Mouse (Mus musculus): ENCODE measurements around the gene Stat5b. TPM values are rescaled to one million over a fixed set of nuclear protein-coding genes. Genes with fewer than 3 reads are reported as not detected.

Gene Stat5b
- polyA plus RNA-seq, 1 experiment from 2014 or later, result 20.5 TPM

DNA sequence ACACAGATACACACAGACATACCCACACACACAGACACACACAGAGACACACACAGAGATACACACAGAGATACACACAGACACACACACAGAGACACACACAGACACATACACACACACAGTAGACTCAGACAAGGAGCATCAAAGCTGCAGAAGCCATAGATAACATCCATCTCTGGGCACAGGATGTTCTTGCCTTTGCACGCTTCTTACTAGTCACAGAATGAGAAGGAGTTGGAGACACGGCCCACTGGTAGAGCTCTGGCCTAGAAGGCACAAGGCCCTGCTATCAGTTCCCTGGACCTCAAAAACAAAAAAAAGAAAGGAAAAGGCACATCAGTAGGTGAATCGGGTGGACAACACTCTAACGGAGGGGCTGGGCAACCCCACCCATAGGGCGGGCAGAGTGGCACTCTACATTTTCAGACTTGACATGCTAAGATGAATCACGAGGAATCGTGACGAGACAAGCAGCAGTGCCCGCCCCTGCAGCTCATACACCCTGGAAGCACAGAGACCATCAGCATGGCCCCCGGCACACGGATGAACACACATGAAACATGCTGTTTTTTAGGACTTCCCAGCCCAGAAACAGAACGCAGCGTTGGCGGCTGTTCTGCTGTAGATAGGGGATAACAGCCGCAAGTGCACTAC, 32.0 kb downstream of the Stat5b start:
- Histone ChIP-seq H3K27ac (no peak overlapping the region), H3K4me2 (no peak overlapping the region), H3K4me3 (no peak overlapping the region), H3K27me3 (replicated peaks) (no peaks in the 10 kb centered on the region), H3K9me3 (no peaks in the 10 kb centered on the region), H3K36me3 (replicated peaks) (no peaks in the 10 kb centered on the region), H3K4me1 (no peaks in the 10 kb centered on the region), H3K9ac (no peak overlapping the region)
- no peak for ATAC-seq (replicated peaks)
- WGBS, result 93% methylated on average over 15 of the region's 15 CpGs

DNA sequence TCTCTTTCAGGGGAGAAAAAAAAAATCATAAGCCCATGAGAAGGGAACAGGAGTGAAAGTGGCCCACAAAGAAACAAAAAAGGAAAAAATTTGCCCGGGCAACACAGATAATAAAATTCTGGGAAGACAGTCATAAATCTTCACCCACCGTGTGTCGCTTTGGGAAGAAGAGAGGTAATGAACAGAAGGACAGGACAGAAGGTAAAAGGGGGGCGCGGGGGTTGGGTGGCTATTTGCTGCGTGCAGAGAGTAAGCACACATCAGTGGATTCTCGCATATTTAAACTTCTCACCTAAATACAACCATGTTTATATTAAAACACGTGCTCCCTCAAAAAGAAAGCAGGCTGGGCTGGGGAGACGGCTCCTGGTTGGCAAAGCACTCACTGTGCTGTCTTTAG, 33.2 kb downstream of the Stat5b start:
- Histone ChIP-seq H3K36me3 (replicated peaks) (no peaks in the 10 kb centered on the region), H3K27ac (no peak overlapping the region), H3K4me1 (no peaks in the 10 kb centered on the region), H3K27me3 (replicated peaks) (no peaks in the 10 kb centered on the region), H3K4me2 (no peak overlapping the region), H3K9me3 (no peaks in the 10 kb centered on the region), H3K4me3 (no peak overlapping the region), H3K9ac (no peak overlapping the region)
- 83% methylated on average over 9 of the region's 9 CpGs for WGBS
- no peak for ATAC-seq (replicated peaks)

DNA sequence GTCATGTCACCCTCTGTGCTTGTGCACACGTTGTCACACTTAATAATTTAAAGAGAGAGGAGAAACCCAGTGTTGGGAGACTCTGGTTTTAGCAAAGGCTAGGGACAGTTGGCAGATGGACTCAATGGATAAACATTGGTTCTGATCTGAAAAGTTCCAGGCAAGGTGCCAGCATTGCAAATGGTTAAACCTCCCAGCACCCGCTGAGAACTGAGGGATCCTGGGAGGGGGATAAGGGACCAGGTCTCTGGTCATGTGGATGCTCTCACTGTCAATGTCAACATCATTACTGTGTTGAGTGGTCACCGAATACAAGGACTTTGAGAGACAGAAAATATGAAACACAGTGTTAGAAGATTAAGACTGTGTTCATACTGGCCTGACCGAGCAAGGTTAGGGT, 33.7 kb downstream of the Stat5b start:
- no peaks in the 10 kb centered on the region for H3K36me3 ChIP-seq (replicated peaks)
- no peak overlapping the region for H3K4me3 ChIP-seq
- WGBS, result 71% methylated on average over 4 of the region's 4 CpGs
- no peak for ATAC-seq (replicated peaks)
- no peak overlapping the region for H3K27ac ChIP-seq
- H3K27me3 ChIP-seq (replicated peaks), result no peaks in the 10 kb centered on the region
- no peaks in the 10 kb centered on the region for H3K4me1 ChIP-seq
- no peak overlapping the region for H3K4me2 ChIP-seq
- H3K9me3 ChIP-seq, result no peaks in the 10 kb centered on the region
- no peak overlapping the region for H3K9ac ChIP-seq

DNA sequence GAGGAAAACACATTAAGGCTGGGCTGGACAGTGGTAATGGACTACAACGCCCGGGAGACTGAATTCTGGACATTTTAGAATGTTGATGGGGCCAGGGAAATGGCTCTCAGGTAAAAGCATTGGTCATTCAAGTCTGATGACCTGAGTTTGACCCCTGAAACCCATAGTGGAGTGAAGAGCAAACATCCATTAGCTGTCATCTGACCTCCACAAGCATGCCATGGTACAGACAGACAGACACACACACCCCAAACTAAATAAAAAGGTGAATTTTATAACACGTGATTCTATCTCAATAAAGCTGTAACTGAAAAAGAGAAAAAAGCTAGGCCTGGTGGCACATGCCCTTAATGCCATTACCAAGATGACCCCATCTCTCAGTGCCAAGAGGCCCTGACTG, 34.2 kb downstream of the Stat5b start:
- Histone ChIP-seq H3K4me1 (no peaks in the 10 kb centered on the region), H3K27ac (no peak overlapping the region), H3K27me3 (replicated peaks) (no peaks in the 10 kb centered on the region), H3K4me3 (no peak overlapping the region), H3K4me2 (no peak overlapping the region), H3K36me3 (replicated peaks) (no peaks in the 10 kb centered on the region), H3K9me3 (no peaks in the 10 kb centered on the region), H3K9ac (no peak overlapping the region)
- WGBS, result 93% methylated on average over 3 of the region's 3 CpGs
- no peak for ATAC-seq (replicated peaks)

DNA sequence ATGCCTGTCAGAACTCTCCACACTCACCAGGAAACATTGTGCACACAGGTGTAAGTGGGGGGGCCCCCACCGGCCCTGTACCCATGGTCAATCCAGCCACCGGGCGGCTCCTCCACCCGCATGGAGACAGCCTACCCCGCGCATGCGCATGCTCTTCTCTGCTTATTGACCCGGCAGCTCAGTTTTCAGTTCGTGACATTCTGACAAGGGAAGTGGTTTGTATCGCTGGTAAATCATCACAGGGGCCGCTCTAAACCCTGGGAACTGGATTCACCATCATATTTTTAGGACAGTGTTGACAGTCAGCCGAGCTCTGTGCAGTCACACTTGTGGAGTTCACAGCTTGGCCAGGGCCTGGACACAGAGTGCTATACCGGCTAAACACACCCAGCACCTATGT, 36.0 kb downstream of the Stat5b start:
- Histone ChIP-seq H3K4me3 (no peak overlapping the region), H3K27ac (no peak overlapping the region), H3K27me3 (replicated peaks) (no peaks in the 10 kb centered on the region), H3K4me1 (no peaks in the 10 kb centered on the region), H3K9me3 (no peaks in the 10 kb centered on the region), H3K9ac (no peak overlapping the region), H3K36me3 (replicated peaks) (no peaks in the 10 kb centered on the region), H3K4me2 (no peak overlapping the region)
- 71% methylated on average over 13 of the region's 13 CpGs for WGBS
- no peak for ATAC-seq (replicated peaks)

DNA sequence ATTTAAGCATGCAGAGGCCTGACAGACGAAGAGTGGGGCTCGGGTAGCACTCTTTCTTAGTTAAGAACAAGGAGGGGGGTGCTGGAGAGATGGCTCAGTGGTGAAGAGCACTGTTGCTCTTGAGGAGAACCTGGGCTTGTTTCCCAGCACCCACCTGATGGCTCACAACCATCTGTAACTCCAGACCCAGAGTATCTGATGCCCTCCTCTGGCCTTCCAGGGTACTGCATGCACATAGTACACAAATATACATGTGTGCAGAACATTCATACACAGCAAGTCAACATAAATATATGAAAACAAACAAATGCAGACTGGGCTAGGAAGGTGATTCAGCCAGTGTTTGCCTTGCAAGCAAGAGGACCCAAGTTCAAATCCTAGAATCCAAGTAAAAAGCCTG, 39.4 kb downstream of the Stat5b start:
- ATAC-seq (replicated peaks), result no peak
- no peak overlapping the region for H3K4me2 ChIP-seq
- H3K4me3 ChIP-seq, result no peak overlapping the region
- 94% methylated on average over 2 of the region's 2 CpGs for WGBS
- no peaks in the 10 kb centered on the region for H3K27me3 ChIP-seq (replicated peaks)
- H3K9me3 ChIP-seq, result no peaks in the 10 kb centered on the region
- no peak overlapping the region for H3K9ac ChIP-seq
- no peaks in the 10 kb centered on the region for H3K4me1 ChIP-seq
- H3K27ac ChIP-seq, result no peak overlapping the region
- no peaks in the 10 kb centered on the region for H3K36me3 ChIP-seq (replicated peaks)

DNA sequence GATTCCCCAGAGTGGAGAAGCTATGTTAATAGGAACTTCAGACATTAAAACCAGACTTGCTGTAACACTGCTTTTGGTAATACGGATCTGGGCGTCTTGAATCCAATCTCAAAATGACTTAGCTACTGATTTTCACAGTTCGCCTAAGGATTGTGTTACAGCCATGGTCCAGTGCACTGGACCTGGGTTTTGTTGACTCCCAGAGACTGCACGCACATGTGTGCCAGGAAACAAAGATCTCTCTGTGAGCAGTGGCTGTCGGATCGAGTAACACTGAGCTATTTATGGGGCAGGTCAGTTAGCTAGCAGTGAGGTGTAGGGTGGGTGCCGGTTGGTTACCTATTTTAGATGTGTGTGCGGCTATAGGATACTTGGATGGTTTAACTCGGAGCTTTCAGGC, 40.0 kb downstream of the Stat5b start:
- Histone ChIP-seq H3K4me1 (no peaks in the 10 kb centered on the region), H3K4me3 (no peak overlapping the region), H3K9me3 (no peaks in the 10 kb centered on the region), H3K9ac (no peak overlapping the region), H3K27ac (no peak overlapping the region), H3K36me3 (replicated peaks) (no peaks in the 10 kb centered on the region), H3K4me2 (no peak overlapping the region), H3K27me3 (replicated peaks) (no peaks in the 10 kb centered on the region)
- 89% methylated on average over 9 of the region's 9 CpGs for WGBS
- ATAC-seq (replicated peaks), result no peak

DNA sequence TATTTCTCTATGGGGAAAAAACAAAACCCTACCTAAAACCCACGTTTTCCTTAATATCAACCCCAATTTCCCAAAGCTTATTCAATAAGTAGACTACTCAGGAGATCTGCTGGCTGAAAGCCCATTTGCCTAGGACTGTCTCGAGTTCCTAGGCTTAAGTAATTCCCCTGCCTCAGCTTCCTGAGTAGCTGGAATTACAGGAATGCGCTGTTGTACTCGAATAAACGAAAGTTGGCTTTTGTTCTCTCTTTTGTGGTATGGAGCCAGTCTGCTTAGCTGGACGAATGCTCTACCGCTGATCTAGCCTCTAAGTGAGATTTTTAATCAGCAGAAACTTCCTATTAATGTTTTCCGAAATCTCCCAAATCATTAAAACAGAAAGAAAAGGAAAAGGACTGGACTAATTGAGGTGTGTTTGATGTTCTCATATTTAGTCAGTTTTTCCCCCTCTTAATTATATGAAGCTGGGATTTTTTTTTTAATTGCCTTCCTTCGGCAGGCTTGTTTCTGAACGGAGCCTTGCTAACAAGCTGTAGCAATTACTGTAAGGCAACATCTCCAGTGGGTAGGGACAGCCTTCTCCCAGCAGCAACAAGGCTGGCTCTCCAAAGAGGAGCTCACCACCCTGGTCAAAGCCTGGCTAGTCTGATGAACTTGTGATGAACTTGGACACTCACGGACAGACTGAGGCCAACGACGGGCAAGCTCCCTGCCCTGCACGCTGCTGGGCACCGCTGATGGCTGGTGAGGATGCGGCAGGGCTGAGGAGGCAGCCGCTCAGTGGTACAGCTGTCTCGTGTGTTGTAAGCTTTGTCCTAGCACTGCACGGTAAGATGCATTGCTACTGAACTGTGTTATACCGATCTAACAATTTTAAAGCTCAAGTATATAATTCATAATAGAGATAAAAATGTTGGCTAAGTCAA, 43.9 kb downstream of the Stat5b start:
- WGBS, result 67% methylated on average over 20 of the region's 20 CpGs
- no peak overlapping the region for H3K27ac ChIP-seq
- no peak overlapping the region for H3K4me3 ChIP-seq

DNA sequence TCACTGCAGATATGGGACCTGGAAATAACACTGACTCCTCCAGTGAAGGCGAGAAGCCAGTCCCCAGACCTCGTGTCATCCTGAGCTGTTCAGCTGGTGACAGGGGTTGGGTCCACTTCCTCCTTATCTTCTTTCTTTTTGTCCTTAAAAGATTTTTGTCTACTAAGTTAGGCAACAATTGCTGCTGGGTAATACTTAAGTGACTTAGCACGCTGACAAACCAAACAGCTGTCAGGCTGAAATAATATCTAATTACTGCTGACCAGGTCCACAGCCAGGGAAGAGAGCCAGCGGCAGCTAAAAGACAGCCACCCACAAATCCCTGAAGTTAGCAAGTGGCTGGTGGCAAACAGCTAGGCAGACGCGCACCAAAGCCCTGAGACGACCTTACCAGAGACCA, 45.0 kb downstream of the Stat5b start:
- Histone ChIP-seq H3K4me1 (no peaks in the 10 kb centered on the region), H3K4me3 (no peak overlapping the region), H3K9me3 (no peaks in the 10 kb centered on the region), H3K27me3 (replicated peaks) (no peaks in the 10 kb centered on the region), H3K36me3 (replicated peaks) (peaks cover 21% of the 10 kb centered on the region; the same call in 1 of the 2 replicates), H3K4me2 (no peak overlapping the region), H3K27ac (no peak overlapping the region), H3K9ac (no peak overlapping the region)
- 83% methylated on average over 7 of the region's 7 CpGs for WGBS
- ATAC-seq (replicated peaks), result no peak

More for the DNA sequence above, 43.9 kb downstream of the Stat5b start:
- Histone ChIP-seq H3K9me3 (no peaks in the 10 kb centered on the region), H3K4me2 (no peak overlapping the region), H3K27me3 (replicated peaks) (no peaks in the 10 kb centered on the region), H3K9ac (no peak overlapping the region), H3K36me3 (replicated peaks) (peaks cover 11% of the 10 kb centered on the region; the same call in 1 of the 2 replicates), H3K4me1 (no peaks in the 10 kb centered on the region)
- no peak for ATAC-seq (replicated peaks)

DNA sequence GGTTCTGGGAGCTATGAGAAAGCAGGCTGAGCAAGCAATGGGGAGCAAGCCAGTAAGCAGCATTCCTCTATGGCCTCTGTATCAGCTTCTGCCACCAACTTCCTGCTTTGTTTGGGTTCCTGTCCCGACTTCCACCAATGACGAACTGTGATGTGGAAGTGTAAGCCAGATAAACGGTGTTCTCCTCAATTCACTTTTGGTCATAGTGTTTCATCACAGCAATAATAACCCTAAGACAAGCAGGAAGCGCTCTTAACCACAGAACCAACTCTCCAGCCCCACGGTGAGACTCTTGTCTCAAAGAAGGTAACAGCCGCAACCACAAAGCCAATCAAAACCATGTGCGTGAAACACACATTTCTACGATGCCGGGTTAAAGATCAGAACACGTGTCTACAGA, 46.1 kb downstream of the Stat5b start:
- no peak overlapping the region for H3K4me3 ChIP-seq
- peaks cover 21% of the 10 kb centered on the region; the same call in 1 of the 2 replicates for H3K36me3 ChIP-seq (replicated peaks)
- 94% methylated on average over 10 of the region's 10 CpGs for WGBS
- no peak overlapping the region for H3K4me2 ChIP-seq
- no peak overlapping the region for H3K9ac ChIP-seq
- H3K9me3 ChIP-seq, result no peaks in the 10 kb centered on the region
- no peaks in the 10 kb centered on the region for H3K4me1 ChIP-seq
- no peak overlapping the region for H3K27ac ChIP-seq
- no peak for ATAC-seq (replicated peaks)
- no peaks in the 10 kb centered on the region for H3K27me3 ChIP-seq (replicated peaks)

DNA sequence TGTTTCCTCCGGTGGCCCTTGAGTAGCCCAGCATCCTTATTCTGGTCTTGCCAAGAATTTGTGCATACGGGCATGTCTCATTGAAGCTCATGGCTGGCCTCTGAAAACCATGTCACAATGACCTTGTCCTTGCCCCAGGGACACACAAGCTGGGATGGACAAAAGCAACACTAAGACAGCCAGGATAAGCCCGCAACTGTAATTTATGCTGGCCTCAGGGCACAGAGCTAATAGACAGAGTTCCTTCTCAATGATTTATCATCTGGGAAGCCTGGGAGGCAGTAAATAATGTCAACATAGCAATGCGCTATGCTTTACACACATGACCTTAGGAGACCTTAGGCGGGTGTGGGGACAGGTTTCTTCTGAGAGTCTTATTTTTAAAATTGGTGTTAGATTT, 51.1 kb downstream of the Stat5b start:
- Histone ChIP-seq H3K4me2 (no peak overlapping the region), H3K4me1 (no peaks in the 10 kb centered on the region), H3K9ac (no peak overlapping the region), H3K27me3 (replicated peaks) (no peaks in the 10 kb centered on the region), H3K9me3 (no peaks in the 10 kb centered on the region), H3K36me3 (replicated peaks) (peaks cover 23% of the 10 kb centered on the region; the same call in 1 of the 2 replicates), H3K27ac (no peak overlapping the region), H3K4me3 (no peak overlapping the region)
- ATAC-seq (replicated peaks), result no peak
- 55% methylated on average over 5 of the region's 5 CpGs for WGBS

DNA sequence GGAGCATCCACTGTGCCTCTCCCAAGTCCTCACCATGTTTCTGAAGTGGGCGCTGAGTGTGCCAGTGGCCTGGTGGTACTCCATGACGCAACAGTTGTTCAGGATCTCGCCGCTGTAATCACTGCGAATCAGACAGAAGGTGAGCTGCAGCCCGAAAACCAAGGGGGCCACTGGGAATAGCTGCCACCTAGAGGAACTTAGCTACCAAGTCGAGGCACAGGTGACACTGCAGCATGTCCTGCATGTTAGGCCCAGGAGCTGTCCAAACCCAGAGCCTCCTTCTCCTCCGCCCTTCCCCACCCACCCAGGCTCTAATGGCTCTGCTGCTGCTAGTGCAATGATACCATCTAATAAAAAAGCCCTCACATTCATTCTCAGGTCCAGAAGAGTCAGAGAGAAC, 53.9 kb downstream of the Stat5b start:
- no peak overlapping the region for H3K9ac ChIP-seq
- 70% methylated on average over 8 of the region's 8 CpGs for WGBS
- no peak overlapping the region for H3K4me3 ChIP-seq
- H3K27ac ChIP-seq, result no peak overlapping the region
- no peaks in the 10 kb centered on the region for H3K27me3 ChIP-seq (replicated peaks)
- H3K9me3 ChIP-seq, result no peaks in the 10 kb centered on the region
- no peaks in the 10 kb centered on the region for H3K4me1 ChIP-seq
- no peak overlapping the region for H3K4me2 ChIP-seq
- H3K36me3 ChIP-seq (replicated peaks), result peaks cover 16% of the 10 kb centered on the region; the same call in 1 of the 2 replicates
- ATAC-seq (replicated peaks), result no peak

Measured in midbrain, embryonic 15.5 days (tissue).